Mouse (Mus musculus) thymus, adult 2 months (tissue): ENCODE data around the gene Rab5c. TPM values are rescaled to one million over a fixed set of nuclear protein-coding genes. Genes with fewer than 3 reads are reported as not detected.

Experiments used
- DNase-seq: peaks from one replicate; pipeline ENCODE4 v3.0.0; 2021
- H3K27ac ChIP-seq: fragments of 200-500 bp; 2 replicates; pipeline ENCODE4 v1.5.1; 2012; ENCODE audit warnings: low read length, control low read depth; ENCODE audit not compliant: control insufficient read depth, insufficient read depth
- H3K27me3 ChIP-seq: fragments of 200-500 bp; 2 replicates; pipeline ENCODE4 v1.6.1; 2012; ENCODE audit warnings: mild to moderate bottlenecking, low read length, moderate library complexity, mixed read lengths; ENCODE audit not compliant: control insufficient read depth, insufficient read depth
- H3K36me3 ChIP-seq: fragments of 200-500 bp; 2 replicates; pipeline ENCODE4 v1.6.1; 2012; ENCODE audit warnings: mild to moderate bottlenecking, low read length, moderate library complexity; ENCODE audit not compliant: control insufficient read depth, insufficient read depth
- H3K4me1 ChIP-seq: fragments of 200-500 bp; replicated peaks from 2 replicates; pipeline ENCODE4 v1.6.1; 2012; ENCODE audit warnings: low read length; ENCODE audit not compliant: control insufficient read depth, insufficient read depth
- H3K4me3 ChIP-seq: fragments of 200-500 bp; 2 replicates; pipeline ENCODE4 v1.5.1; 2012; ENCODE audit warnings: mild to moderate bottlenecking, low read length, control low read depth, moderate library complexity; ENCODE audit not compliant: control insufficient read depth, insufficient read depth
- CTCF ChIP-seq: fragments of 200-500 bp; IDR thresholded peaks from 2 replicates; pipeline ENCODE4 v1.5.1; 2012; ENCODE audit warnings: mild to moderate bottlenecking, control low read depth, low read length, moderate library complexity, borderline replicate concordance; ENCODE audit not compliant: control insufficient read depth, poor library complexity, insufficient read depth; ENCODE audit errors: extremely low read depth
- POLR2A ChIP-seq: fragments of 200-500 bp; IDR thresholded peaks from 2 replicates; pipeline ENCODE4 v1.6.1; 2012; ENCODE audit warnings: mild to moderate bottlenecking, low read length, control low read depth, moderate library complexity; ENCODE audit not compliant: control insufficient read depth, poor library complexity, insufficient read depth; ENCODE audit errors: extremely low read depth
- WGBS: fragments of 180-500 bp; shearing (Covaris S2); methylation state at CpG from one replicate; pipeline ENCODE4 v1.1.7; 2018; 5-methylcytosine and 5-hydroxymethylcytosine counted together
- polyA plus RNA-seq: library from polyadenylated mRNA; depleted of rRNA; stranded (reverse); fragments of >200 nt; gene quantifications from 2 replicates; pipeline ENCODE4 v1.2.3, GENCODE M21; 2012

Gene Rab5c
- polyA plus RNA-seq, 1 experiment: 290 TPM

- peaks cover 13% of the 10 kb centered on the region for H3K4me1 ChIP-seq
- H3K27me3 ChIP-seq: no peaks in the 10 kb centered on the region
- no peaks in the 10 kb centered on the region for H3K36me3 ChIP-seq
- H3K4me3 ChIP-seq: no peak overlapping the region
- WGBS: 51% methylated on average over 5 of the region's 5 CpGs
- peak; percentile 81 for DNase-seq
- no peak overlapping the region for H3K27ac ChIP-seq
- TF ChIP-seq CTCF (peak; percentile 78; the same call in 1 of the 2 replicates), POLR2A (no peak)
Observed at GRCm38 (mm10) chr11:100694926-100695325, 43.1 kb downstream of the Rab5c start.

- H3K27ac ChIP-seq: no peak overlapping the region
- peaks cover 13% of the 10 kb centered on the region for H3K4me1 ChIP-seq
- H3K4me3 ChIP-seq: no peak overlapping the region
- DNase-seq: no peak
- no peak for TF ChIP-seq CTCF
- no peak for TF ChIP-seq POLR2A
- 73% methylated on average over 5 of the region's 5 CpGs for WGBS
- H3K36me3 ChIP-seq: no peaks in the 10 kb centered on the region
- H3K27me3 ChIP-seq: no peaks in the 10 kb centered on the region
Observed at GRCm38 (mm10) chr11:100693154-100693553, 44.9 kb downstream of the Rab5c start.

- TF ChIP-seq POLR2A (no peak), CTCF (no peak)
- H3K4me3 ChIP-seq: peak within 1 kb of the TSS; percentile 32
- no peaks in the 10 kb centered on the region for H3K36me3 ChIP-seq
- peak; percentile 38 for DNase-seq
- no peak within 1 kb of the TSS for H3K27ac ChIP-seq
- H3K4me1 ChIP-seq: peaks cover 13% of the 10 kb centered on the region
- WGBS: 2% methylated on average over 23 of the region's 23 CpGs
- H3K27me3 ChIP-seq: no peaks in the 10 kb centered on the region
Observed at GRCm38 (mm10) chr11:100692164-100692616, 45.8 kb downstream of the Rab5c start, which contains the start of gene Zfp385c. Gene Zfp385c (minus strand): TSS chr11:100692455.

GRCm38 (mm10) chr11:100690389-100690788 is 47.6 kb downstream of the Rab5c start:
- Histone ChIP-seq H3K27me3 (no peaks in the 10 kb centered on the region), H3K36me3 (no peaks in the 10 kb centered on the region), H3K27ac (no peak overlapping the region), H3K4me1 (peaks cover 16% of the 10 kb centered on the region), H3K4me3 (no peak overlapping the region)
- 92% methylated on average over 7 of the region's 7 CpGs for WGBS
- no peak for DNase-seq
- TF ChIP-seq CTCF (no peak), POLR2A (no peak)

DNA sequence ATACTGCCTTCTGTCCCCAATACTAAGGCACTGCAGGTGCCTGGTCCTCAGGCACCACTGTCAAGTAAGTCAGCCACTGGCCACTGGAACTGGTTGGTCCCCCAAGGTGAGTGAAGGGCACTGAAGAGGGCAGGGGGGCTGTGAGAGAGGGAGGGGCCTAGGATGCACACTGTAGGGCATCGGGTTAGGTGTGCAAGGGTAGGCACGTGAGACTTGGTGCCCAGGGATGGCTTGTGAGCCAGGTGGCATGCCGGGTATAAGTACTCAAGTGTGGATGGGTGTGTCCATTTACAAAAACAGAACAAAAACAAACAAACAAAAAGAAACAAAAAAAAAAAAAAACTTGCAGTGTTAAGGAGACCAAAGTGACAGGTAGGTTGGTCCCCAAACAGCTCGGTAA is 49.6 kb downstream of the Rab5c start:
- 94% methylated on average over 4 of the region's 4 CpGs for WGBS
- Histone ChIP-seq H3K4me3 (no peak overlapping the region), H3K4me1 (peaks cover 16% of the 10 kb centered on the region), H3K27ac (no peak overlapping the region), H3K27me3 (no peaks in the 10 kb centered on the region), H3K36me3 (no peaks in the 10 kb centered on the region)
- no peak for DNase-seq
- TF ChIP-seq POLR2A (no peak), CTCF (no peak)

DNA sequence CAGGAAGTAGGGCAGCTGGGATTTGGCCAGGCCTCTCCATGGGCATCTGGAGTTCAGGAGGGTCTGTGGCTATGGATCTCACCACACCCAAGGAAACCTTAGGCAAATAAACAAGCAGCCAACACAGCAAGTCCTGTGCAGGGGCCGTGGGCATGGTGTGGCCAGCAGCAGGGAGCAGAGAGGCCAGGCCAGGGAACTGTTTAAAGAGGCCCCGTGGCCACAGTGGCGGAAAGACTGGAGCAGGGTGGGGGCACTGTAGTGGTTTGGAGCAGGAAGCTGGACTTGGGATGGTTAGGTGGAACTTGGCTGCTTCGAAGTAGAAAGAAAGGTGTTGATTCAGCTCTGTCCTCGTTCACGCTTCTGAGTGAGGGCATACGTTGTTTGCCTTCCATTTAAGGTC is 50.8 kb downstream of the Rab5c start:
- 94% methylated on average over 7 of the region's 7 CpGs for WGBS
- no peak overlapping the region for H3K27ac ChIP-seq
- no peak overlapping the region for H3K4me3 ChIP-seq
- TF ChIP-seq POLR2A (no peak), CTCF (no peak)
- H3K4me1 ChIP-seq: peaks cover 11% of the 10 kb centered on the region
- H3K27me3 ChIP-seq: no peaks in the 10 kb centered on the region
- no peaks in the 10 kb centered on the region for H3K36me3 ChIP-seq
- DNase-seq: no peak

DNA sequence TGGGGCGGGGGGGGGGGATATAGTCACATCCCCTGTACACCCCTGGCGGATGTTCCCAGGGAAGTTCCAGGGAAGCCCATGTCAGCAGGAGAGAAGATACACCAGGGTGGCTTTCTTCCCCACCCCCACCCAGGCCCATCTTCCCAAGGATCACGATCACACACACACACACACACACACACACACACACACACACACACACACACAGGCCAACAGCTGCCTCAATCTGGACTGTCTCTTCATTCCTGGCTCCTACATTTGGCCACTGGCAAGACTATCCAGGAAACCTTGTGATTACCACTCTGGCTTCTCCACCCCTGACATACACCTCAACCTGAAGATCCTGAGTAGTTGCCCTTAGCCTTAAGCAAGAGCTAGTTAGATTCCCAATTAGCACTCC is 52.6 kb downstream of the Rab5c start:
- TF ChIP-seq POLR2A (no peak), CTCF (no peak)
- Histone ChIP-seq H3K4me3 (no peak overlapping the region), H3K27me3 (no peaks in the 10 kb centered on the region), H3K27ac (no peak overlapping the region), H3K4me1 (peaks cover 3% of the 10 kb centered on the region; the same call in 1 of the 2 replicates), H3K36me3 (no peaks in the 10 kb centered on the region)
- DNase-seq: no peak
- WGBS: 91% methylated on average over 3 of the region's 3 CpGs
